Mouse (Mus musculus): ENCODE data around the gene Adamts16.

The Adamts16 gene

GRCm38 (mm10) chr13:70762586-70762985 is 79.0 kb downstream of the Adamts16 start:
- DNase-seq (ENCODE audit: low read depth, low spot score) = no peak

GRCm38 (mm10) chr13:70761312-70761711 is 80.3 kb downstream of the Adamts16 start:
- DNase-seq (ENCODE audit: low read depth, low spot score) = peak; percentile 86

- peak; percentile 71 for DNase-seq (ENCODE audit: low read depth, low spot score)
Measured at GRCm38 (mm10) chr13:70760186-70760585, 81.4 kb downstream of the Adamts16 start.

GRCm38 (mm10) chr13:70746294-70747008 is 95.2 kb downstream of the Adamts16 start:
- DNase-seq (ENCODE audit: low read depth, low spot score) = peak; percentile 42

GRCm38 (mm10) chr13:70744416-70745038 is 97.1 kb downstream of the Adamts16 start:
- DNase-seq (ENCODE audit: low read depth, low spot score) = peak; percentile 78

GRCm38 (mm10) chr13:70742693-70743092 is 98.9 kb downstream of the Adamts16 start:
- no peak for DNase-seq (ENCODE audit: low read depth, low spot score)

GRCm38 (mm10) chr13:70740281-70741240 is 101.0 kb downstream of the Adamts16 start:
- DNase-seq (ENCODE audit: low read depth, low spot score) = no peak

- DNase-seq (ENCODE audit: low read depth, low spot score) = no peak
Measured at GRCm38 (mm10) chr13:70738781-70739180, 102.8 kb downstream of the Adamts16 start.

- DNase-seq (ENCODE audit: low read depth, low spot score) = peak; percentile 86
Measured at GRCm38 (mm10) chr13:70736409-70736808, 105.2 kb downstream of the Adamts16 start.

- DNase-seq (ENCODE audit: low read depth, low spot score) = peak; percentile 85
Measured at GRCm38 (mm10) chr13:70734640-70735039, 107.0 kb downstream of the Adamts16 start.

GRCm38 (mm10) chr13:70733911-70734310 is 107.7 kb downstream of the Adamts16 start:
- peak; percentile 74 for DNase-seq (ENCODE audit: low read depth, low spot score)

GRCm38 (mm10) chr13:70733206-70733605 is 108.4 kb downstream of the Adamts16 start:
- peak; percentile 56 for DNase-seq (ENCODE audit: low read depth, low spot score)

GRCm38 (mm10) chr13:70732781-70733180 is 108.8 kb downstream of the Adamts16 start:
- peak; percentile 71 for DNase-seq (ENCODE audit: low read depth, low spot score)

- peak; percentile 68 for DNase-seq (ENCODE audit: low read depth, low spot score)
Measured at GRCm38 (mm10) chr13:70731349-70731748, 110.3 kb downstream of the Adamts16 start.

- peak; percentile 92 for DNase-seq (ENCODE audit: low read depth, low spot score)
Measured at GRCm38 (mm10) chr13:70729996-70730395, 111.6 kb downstream of the Adamts16 start.

- DNase-seq (ENCODE audit: low read depth, low spot score) = no peak
Measured at GRCm38 (mm10) chr13:70726249-70726648, 115.4 kb downstream of the Adamts16 start.

GRCm38 (mm10) chr13:70724635-70725034 is 117.0 kb downstream of the Adamts16 start:
- no peak for DNase-seq (ENCODE audit: low read depth, low spot score)

- peak; percentile 72 for DNase-seq (ENCODE audit: low read depth, low spot score)
Measured at GRCm38 (mm10) chr13:70724108-70724622, 117.4 kb downstream of the Adamts16 start.

GRCm38 (mm10) chr13:70719994-70720393 is 121.6 kb downstream of the Adamts16 start:
- DNase-seq (ENCODE audit: low read depth, low spot score) = no peak

- no peak for DNase-seq (ENCODE audit: low read depth, low spot score)
Measured at GRCm38 (mm10) chr13:70718814-70719213, 122.8 kb downstream of the Adamts16 start.

- DNase-seq (ENCODE audit: low read depth, low spot score) = peak; percentile 83
Measured at GRCm38 (mm10) chr13:70716022-70716421, 125.6 kb downstream of the Adamts16 start.

All from 3T3-L1 (cell line).